Mouse (Mus musculus) kidney, embryonic 16.5 days (tissue): ENCODE measurements around the gene Eogt. TPM values are rescaled to one million over a fixed set of nuclear protein-coding genes. Genes with fewer than 3 reads are reported as not detected.

Experiments
- ATAC-seq: fragments of 200-750 bp; cut with Nextera tagmentation; 2 replicates; pipeline ENCODE4 v1.8.0; 2017; ENCODE audit warnings: moderate TSS enrichment; ENCODE audit not compliant: low FRiP score, low TSS enrichment
- H3K27ac ChIP-seq: fragments of 300-500 bp; sonication (generic); 2 replicates; pipeline ENCODE4 v1.5.1; 2014; ENCODE audit warnings: low read length
- H3K27me3 ChIP-seq: fragments of 300-500 bp; sonication (generic); 2 replicates; pipeline ENCODE4 v1.6.1; 2014; ENCODE audit warnings: low read length, control low read depth, mixed read lengths; ENCODE audit not compliant: insufficient read depth
- H3K36me3 ChIP-seq: fragments of 300-500 bp; sonication (generic); 2 replicates; pipeline ENCODE4 v1.6.1; 2014; ENCODE audit warnings: low read length, control low read depth, mixed read lengths; ENCODE audit not compliant: insufficient read depth
- H3K4me1 ChIP-seq: fragments of 300-500 bp; sonication (generic); 2 replicates; pipeline ENCODE4 v1.6.1; 2014; ENCODE audit warnings: low read length, control low read depth, mixed read lengths; ENCODE audit not compliant: insufficient read depth
- H3K4me2 ChIP-seq: fragments of 300-500 bp; sonication (generic); replicated peaks from 2 replicates; pipeline ENCODE4 v1.6.1; 2014; ENCODE audit warnings: low read depth, low read length
- H3K4me3 ChIP-seq: fragments of 300-500 bp; sonication (generic); 2 replicates; pipeline ENCODE4 v1.5.1; 2014; ENCODE audit warnings: mild to moderate bottlenecking, low read length
- H3K9ac ChIP-seq: fragments of 300-500 bp; sonication (generic); replicated peaks from 2 replicates; pipeline ENCODE4 v1.6.1; 2014; ENCODE audit warnings: low read length
- H3K9me3 ChIP-seq: fragments of 300-500 bp; sonication (generic); 2 replicates; pipeline ENCODE4 v1.6.1; 2016; ENCODE audit warnings: low read length, control low read depth
- WGBS: fragments of 180-500 bp; shearing (Covaris S2); extraction: QIAGEN DNeasy Blood & Tissue Kit; methylation state at CpG from one replicate; pipeline ENCODE4 v1.1.7; 2014; 5-methylcytosine and 5-hydroxymethylcytosine counted together
- polyA plus RNA-seq: library from polyadenylated mRNA; unstranded; fragments of >200 nt; fragmentation: Nextera tagmentation; extraction: Ambion mirVana; gene quantifications from 2 replicates; pipeline ENCODE4 v1.2.1, GENCODE M21; 2015

Eogt gene
- polyA plus RNA-seq, 1 experiment from 2014 or later, result 22.9 TPM

DNA sequence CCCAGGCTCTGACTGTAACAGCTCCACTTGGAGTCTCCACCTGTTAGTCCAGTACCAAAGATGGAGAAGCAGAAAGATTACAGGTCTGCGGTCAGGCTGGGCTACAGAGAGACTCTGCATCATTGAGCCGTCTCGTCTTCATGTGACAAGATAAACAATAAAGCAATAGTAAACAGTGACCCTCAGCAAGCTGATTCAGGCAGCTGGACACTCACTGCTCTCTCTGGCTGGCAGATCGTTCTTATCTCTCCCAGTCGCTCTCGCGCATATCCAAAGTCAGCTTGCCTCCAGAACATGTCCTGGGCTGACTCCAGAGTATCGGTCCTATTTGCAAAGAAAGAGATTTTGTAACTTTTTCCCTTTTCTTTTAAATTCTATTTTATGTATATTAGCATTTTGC is 6.4 kb downstream of the Eogt start:
- no peak overlapping the region for H3K4me2 ChIP-seq
- no peak for ATAC-seq
- H3K9me3 ChIP-seq, result 0 out of 2 replicates have a peak, but pooled peaks cover 2% of the 10 kb centered on the region
- H3K36me3 ChIP-seq, result peaks cover 8% of the 10 kb centered on the region
- H3K4me3 ChIP-seq, result no peak overlapping the region
- peak overlapping the region; percentile 20; the same call in 1 of the 2 replicates for H3K27ac ChIP-seq
- no peaks in the 10 kb centered on the region for H3K27me3 ChIP-seq
- 65% methylated on average over 8 of the region's 8 CpGs for WGBS
- peaks cover 10% of the 10 kb centered on the region for H3K4me1 ChIP-seq
- H3K9ac ChIP-seq, result no peak overlapping the region

DNA sequence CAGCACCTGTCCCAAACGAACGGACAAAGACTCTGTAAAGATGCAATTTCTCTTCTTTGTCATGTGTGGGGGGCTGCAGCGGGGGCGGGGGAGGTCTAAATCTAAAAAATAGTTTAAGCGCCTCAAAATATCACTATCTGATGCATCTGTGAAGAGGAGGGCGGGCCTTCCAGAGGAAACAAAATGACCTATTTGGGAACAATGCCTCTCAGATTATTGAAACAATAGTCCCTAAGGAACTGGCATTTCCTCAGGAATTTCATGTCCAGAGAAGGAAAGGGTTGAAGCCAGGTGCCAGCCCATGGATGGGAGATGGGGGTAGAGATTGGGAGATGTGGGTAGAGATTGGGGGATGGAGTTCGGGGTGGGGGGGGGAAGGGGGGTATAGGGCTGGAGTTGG is 7.2 kb downstream of the Eogt start:
- Histone ChIP-seq H3K9ac (no peak overlapping the region), H3K4me2 (no peak overlapping the region), H3K4me1 (peaks cover 7% of the 10 kb centered on the region), H3K9me3 (0 out of 2 replicates have a peak, but pooled peaks cover 2% of the 10 kb centered on the region), H3K4me3 (no peak overlapping the region), H3K36me3 (peaks cover 8% of the 10 kb centered on the region), H3K27me3 (no peaks in the 10 kb centered on the region), H3K27ac (no peak overlapping the region; the same call in 1 of the 2 replicates)
- no peak for ATAC-seq
- WGBS, result 69% methylated on average over 7 of the region's 7 CpGs

DNA sequence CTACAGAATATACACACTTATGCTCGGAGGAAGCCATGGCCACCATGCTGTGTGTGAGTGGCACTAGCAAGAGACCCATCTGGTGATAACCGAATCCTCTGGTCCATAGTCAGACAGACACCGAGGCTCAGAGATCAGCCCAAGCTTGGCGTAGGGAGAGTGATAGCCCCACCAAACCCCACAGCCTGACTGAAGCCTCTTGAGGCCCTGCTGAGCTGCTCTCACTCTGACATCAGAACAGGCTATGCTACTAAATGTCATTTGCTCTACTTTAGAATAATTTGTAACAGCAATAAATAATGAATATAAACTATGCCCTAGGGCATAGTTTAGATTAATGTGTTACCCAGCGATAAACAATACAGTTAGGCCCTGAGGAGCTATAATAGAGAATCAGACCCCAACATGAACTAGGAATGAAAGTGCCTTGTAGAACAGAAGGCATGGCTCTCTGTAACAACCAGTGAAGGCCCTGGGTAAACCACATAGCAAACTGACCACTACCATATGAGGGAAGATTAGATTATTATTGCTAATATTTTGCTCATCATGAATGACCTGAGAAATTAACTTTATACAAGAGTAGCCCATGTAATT is 16.2 kb downstream of the Eogt start:
- Histone ChIP-seq H3K27me3 (no peaks in the 10 kb centered on the region), H3K9ac (no peak overlapping the region), H3K4me2 (no peak overlapping the region), H3K9me3 (no peaks in the 10 kb centered on the region), H3K27ac (no peak overlapping the region), H3K36me3 (peaks cover 10% of the 10 kb centered on the region), H3K4me1 (no peaks in the 10 kb centered on the region), H3K4me3 (no peak overlapping the region)
- no peak for ATAC-seq
- 47% methylated on average over 5 of the region's 5 CpGs for WGBS

DNA sequence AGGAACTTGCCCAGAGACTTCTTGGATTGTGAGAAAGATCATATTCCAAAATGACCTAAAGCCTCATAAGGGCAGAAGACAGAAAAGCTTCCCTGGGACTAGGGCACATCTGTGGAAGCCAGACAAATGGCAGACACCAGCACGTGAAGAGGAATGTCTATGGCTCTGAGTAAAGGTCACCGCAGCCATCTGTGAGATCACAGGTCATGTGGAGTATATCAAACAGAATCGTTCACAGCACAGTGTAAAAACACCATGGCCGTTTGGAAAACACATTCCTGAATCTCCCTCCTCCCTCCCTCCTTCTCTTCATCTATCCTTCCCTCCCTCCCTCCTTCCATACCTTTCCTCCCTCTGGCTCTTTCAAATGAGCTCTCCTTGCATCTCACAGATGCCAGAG is 17.2 kb downstream of the Eogt start:
- Histone ChIP-seq H3K27ac (no peak overlapping the region), H3K9me3 (no peaks in the 10 kb centered on the region), H3K4me2 (no peak overlapping the region), H3K36me3 (peaks cover 10% of the 10 kb centered on the region), H3K4me1 (no peaks in the 10 kb centered on the region), H3K27me3 (no peaks in the 10 kb centered on the region), H3K4me3 (no peak overlapping the region), H3K9ac (no peak overlapping the region)
- ATAC-seq, result no peak
- WGBS, result 24% methylated on average over 4 of the region's 4 CpGs

GRCm38 (mm10) chr6:97130979-97131378 is 18.0 kb downstream of the Eogt start:
- Histone ChIP-seq H3K27ac (no peak overlapping the region), H3K9ac (no peak overlapping the region), H3K27me3 (no peaks in the 10 kb centered on the region), H3K4me1 (no peaks in the 10 kb centered on the region), H3K4me2 (no peak overlapping the region), H3K4me3 (no peak overlapping the region), H3K36me3 (peaks cover 10% of the 10 kb centered on the region), H3K9me3 (no peaks in the 10 kb centered on the region)
- WGBS, result 72% methylated on average over 5 of the region's 5 CpGs
- no peak for ATAC-seq

- H3K9ac ChIP-seq, result no peak overlapping the region
- 53% methylated on average over 10 of the region's 10 CpGs for WGBS
- no peaks in the 10 kb centered on the region for H3K36me3 ChIP-seq
- H3K4me1 ChIP-seq, result no peaks in the 10 kb centered on the region
- ATAC-seq, result peak; percentile 71
- H3K9me3 ChIP-seq, result no peaks in the 10 kb centered on the region
- peak overlapping the region; percentile 45; the same call in 1 of the 2 replicates for H3K27ac ChIP-seq
- no peak overlapping the region for H3K4me2 ChIP-seq
- no peaks in the 10 kb centered on the region for H3K27me3 ChIP-seq
- no peak overlapping the region for H3K4me3 ChIP-seq
Measured at GRCm38 (mm10) chr6:97124336-97125010, 24.5 kb downstream of the Eogt start.

DNA sequence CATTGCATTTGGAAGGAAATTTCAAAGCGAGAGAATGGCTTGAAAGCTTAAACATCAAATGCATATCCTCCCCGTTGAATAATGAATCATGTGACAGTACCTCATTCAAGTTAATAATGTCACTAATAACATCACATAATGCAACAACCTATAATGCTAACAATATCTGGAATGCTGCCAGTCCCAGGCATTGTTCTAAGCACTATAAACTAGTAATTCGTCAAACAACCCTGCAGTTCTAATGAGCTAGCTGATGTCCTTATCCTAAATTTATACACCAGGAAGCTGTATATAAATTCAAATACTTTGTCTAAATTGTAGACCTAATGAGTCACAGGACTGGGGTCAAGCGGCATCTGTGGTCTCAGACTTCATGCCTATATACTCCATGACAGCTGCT is 28.1 kb downstream of the Eogt start:
- 68% methylated on average over 4 of the region's 4 CpGs for WGBS
- no peak for ATAC-seq

GRCm38 (mm10) chr6:97118327-97118726 is 30.7 kb downstream of the Eogt start:
- H3K4me3 ChIP-seq, result no peak overlapping the region
- no peak for ATAC-seq
- H3K27me3 ChIP-seq, result no peaks in the 10 kb centered on the region
- H3K9ac ChIP-seq, result no peak overlapping the region
- no peak overlapping the region for H3K27ac ChIP-seq
- no peaks in the 10 kb centered on the region for H3K9me3 ChIP-seq
- WGBS, result 93% methylated on average over 3 of the region's 3 CpGs
- H3K36me3 ChIP-seq, result peaks cover 26% of the 10 kb centered on the region; the same call in 1 of the 2 replicates
- no peaks in the 10 kb centered on the region for H3K4me1 ChIP-seq
- H3K4me2 ChIP-seq, result no peak overlapping the region

More for the DNA sequence above, 28.1 kb downstream of the Eogt start:
- Histone ChIP-seq H3K9ac (no peak overlapping the region), H3K4me2 (no peak overlapping the region), H3K27ac (no peak overlapping the region), H3K4me1 (no peaks in the 10 kb centered on the region), H3K9me3 (no peaks in the 10 kb centered on the region), H3K27me3 (no peaks in the 10 kb centered on the region), H3K36me3 (0 out of 2 replicates have a peak, but pooled peaks cover 16% of the 10 kb centered on the region), H3K4me3 (no peak overlapping the region)

GRCm38 (mm10) chr6:97116896-97117295 is 32.1 kb downstream of the Eogt start:
- Histone ChIP-seq H3K27me3 (no peaks in the 10 kb centered on the region), H3K27ac (no peak overlapping the region), H3K9ac (no peak overlapping the region), H3K4me1 (no peaks in the 10 kb centered on the region), H3K9me3 (no peaks in the 10 kb centered on the region), H3K4me2 (no peak overlapping the region), H3K4me3 (no peak overlapping the region), H3K36me3 (peaks cover 32% of the 10 kb centered on the region; the same call in 1 of the 2 replicates)
- ATAC-seq, result no peak
- 85% methylated on average over 5 of the region's 5 CpGs for WGBS

- no peak for ATAC-seq
- Histone ChIP-seq H3K27me3 (no peaks in the 10 kb centered on the region), H3K4me3 (no peak overlapping the region), H3K36me3 (peaks cover 32% of the 10 kb centered on the region; the same call in 1 of the 2 replicates), H3K27ac (no peak overlapping the region), H3K4me1 (no peaks in the 10 kb centered on the region), H3K4me2 (no peak overlapping the region), H3K9ac (no peak overlapping the region), H3K9me3 (no peaks in the 10 kb centered on the region)
- 57% methylated on average over 3 of the region's 3 CpGs for WGBS
Measured at GRCm38 (mm10) chr6:97114821-97115220, 34.2 kb downstream of the Eogt start.
